Mouse (Mus musculus): ENCODE data around the gene Rhox2h.
"Not testable (repeated sequence)": the region's sequence is repeated elsewhere in the genome, so short reads cannot be mapped to it uniquely, and the experiment has no call there.

Rhox2h gene

DNA sequence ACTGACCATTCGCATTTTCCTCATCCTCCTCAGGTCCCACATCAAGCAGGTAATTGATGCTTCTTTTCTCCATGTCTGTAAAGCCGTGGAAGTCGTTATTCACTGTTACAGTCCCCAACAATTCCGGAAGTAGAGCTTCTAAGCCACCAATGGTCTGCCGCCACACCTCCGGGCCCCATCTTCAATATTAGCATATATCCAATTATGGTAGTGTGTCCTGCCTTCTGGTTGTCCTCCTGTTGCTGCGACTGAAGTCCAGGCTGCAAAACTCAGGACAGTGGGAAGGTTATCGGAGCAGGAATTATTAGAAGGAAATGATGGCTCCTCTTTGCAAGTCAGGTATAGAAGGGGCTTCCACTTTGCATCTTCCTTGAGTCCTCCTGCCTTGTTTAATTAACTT, at the start of gene Rhox2h:
Gene Rhox2h, minus strand, starts transcription at position 101 of the 400 bp plus-strand sequence.
- not testable (repeated sequence) for ATAC-seq (ENCODE audit: insufficient number of reproducible peaks, low FRiP score, low TSS enrichment)

DNA sequence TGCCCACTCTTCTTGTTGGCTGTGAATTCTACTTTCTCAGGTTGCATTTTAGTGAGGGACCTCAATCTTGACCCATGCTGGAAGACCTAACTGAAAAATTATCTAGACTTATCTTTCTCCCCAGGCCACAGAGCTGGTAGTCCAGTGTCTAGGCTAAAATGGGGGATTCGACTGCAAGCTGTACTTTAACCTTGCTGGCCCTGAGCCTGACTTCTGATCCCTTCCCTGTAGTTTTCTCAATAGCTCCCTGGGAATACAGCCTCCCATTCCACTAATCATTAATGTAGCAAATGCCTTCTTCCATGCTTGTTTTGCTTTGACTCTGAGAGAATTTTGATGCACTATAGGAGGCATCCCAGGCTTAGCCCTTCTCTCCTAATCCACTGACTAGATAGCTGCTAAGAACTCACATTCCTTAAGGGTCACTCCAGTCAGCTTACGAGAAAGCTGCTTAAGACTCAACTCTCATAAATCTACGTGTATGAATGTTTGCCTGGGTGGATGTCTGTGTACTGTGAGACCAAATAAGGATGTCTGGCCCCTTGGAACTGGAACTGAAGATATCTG, 28.8 kb upstream of the Rhox2h start:
- ATAC-seq (ENCODE audit: insufficient number of reproducible peaks, low FRiP score, low TSS enrichment), result no peak

DNA sequence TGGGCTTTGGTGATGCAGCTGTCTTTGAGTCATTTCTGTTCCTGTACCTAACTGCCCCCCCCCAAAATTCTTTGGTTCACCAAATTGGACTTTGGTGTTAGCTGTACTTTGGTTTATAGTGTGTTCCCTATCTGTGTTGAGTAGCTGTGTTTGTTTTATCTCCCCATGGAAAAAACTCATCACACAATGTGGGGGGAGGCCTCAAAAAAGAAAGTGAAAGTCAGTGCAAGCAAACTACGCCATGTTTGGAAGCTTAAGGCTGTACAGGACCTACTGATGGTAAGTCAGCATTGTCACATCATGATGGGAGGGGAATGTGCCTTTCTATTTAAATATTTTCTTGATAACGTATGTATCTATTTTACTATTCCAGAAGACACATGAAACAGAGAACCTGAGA, 19.2 kb upstream of the Rhox2h start:
- no peak for ATAC-seq (ENCODE audit: insufficient number of reproducible peaks, low FRiP score, low TSS enrichment)

DNA sequence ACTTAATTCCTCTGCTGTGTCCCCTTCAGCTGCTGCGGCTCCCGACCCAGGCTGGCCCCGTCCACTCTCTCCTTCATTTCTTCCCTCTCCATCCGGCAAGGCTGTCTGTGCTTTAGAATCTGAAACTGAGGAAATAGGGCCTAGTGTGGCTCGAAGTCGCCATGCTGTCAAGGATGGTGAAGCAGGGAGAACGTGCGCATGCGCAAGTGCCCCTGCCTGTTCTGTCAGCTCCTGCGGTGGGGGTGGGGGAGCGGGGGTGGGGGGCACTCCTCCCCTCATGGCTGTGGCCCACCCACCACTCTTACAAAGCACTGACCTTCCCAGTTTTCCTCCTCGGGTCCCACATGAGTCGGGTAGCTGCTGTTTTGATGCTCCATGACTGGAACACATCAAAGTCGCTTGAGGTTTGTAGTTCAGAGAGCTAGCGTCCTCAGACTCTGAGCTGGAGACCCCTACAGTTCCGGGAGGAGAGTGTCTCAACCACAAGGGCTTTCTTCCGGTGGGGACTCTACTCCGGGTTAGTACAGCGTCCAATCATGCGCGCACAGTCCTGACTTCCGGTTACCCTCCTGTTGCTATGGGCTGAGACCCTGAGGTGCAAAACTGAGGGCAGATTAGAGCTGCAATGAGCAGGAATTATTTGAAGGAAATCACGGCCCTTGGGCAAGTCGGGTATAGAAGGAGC, 10.1 kb upstream of the Rhox2h start:
- ATAC-seq (ENCODE audit: insufficient number of reproducible peaks, low FRiP score, low TSS enrichment), result no peak

DNA sequence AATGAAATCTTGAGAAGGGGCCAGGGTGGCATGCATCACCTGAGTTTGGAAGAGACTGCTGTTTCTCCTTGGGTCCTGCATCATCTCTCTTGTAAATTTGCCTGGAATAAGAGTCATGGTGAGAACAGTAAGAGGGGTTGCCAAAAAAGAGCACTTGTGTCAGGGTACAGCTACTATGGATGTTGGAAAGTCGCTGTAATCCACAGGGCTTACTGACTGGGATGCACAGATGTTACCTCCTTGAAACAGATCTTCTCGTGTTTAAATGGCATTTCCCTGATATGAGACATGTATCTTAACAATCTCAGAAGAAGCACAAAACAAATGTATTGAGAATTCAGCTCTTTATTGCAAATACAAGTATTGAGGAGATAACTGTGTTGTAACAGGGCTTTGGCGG, 4.4 kb downstream of the Rhox2h start, which contains the start of gene Rhox3h:
Gene Rhox3h, minus strand, starts transcription at position 101 of the 400 bp plus-strand sequence.
- ATAC-seq (ENCODE audit: insufficient number of reproducible peaks, low FRiP score, low TSS enrichment), result not testable (repeated sequence)

DNA sequence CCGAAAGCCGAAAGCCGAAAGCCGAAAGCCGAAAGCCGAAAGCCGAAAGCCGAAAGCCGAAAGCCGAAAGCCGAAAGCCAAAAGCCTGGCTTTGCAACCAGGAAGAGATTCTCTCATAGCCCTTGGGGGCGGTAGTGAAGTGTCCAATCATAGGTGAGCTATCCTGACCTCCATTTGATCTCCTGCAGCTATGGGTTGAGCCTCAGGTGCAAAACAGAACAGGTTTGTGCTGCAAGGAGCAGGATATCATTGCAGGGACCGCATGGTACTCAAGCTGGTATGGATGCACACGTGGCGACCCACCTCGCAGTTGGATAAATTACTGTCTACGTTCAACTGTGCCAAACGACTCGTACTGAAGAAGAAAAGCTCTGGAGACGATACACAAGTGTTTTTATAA, 21.9 kb downstream of the Rhox2h start, which contains the start of gene Rhox4g:
Gene Rhox4g, minus strand, starts transcription at position 101 of the 400 bp plus-strand sequence.
- not testable (repeated sequence) for ATAC-seq (ENCODE audit: insufficient number of reproducible peaks, low FRiP score, low TSS enrichment)

DNA sequence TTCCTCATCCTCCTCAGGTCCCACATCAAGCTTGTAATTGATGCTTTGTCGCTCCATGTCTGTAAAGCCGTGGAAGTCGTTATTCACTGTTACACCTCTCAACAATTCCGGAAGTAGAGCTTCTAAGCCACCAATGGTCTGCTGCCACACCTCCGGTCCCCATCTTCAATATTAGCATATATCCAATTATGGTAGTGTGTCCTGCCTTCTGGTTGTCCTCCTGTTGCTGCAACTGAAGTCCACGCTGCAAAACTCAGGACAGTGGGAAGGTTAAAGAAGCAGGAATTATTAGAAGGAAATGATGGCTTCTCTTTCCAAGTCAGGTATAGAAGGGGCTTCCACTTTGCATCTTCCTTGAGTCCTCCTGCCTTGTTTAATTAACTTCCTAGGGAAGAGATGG, 29.7 kb downstream of the Rhox2h start, which contains the start of gene Rhox2g:
Gene Rhox2g, minus strand, starts transcription at position 101 of the 400 bp plus-strand sequence.
- not testable (repeated sequence) for ATAC-seq (ENCODE audit: insufficient number of reproducible peaks, low FRiP score, low TSS enrichment)

DNA sequence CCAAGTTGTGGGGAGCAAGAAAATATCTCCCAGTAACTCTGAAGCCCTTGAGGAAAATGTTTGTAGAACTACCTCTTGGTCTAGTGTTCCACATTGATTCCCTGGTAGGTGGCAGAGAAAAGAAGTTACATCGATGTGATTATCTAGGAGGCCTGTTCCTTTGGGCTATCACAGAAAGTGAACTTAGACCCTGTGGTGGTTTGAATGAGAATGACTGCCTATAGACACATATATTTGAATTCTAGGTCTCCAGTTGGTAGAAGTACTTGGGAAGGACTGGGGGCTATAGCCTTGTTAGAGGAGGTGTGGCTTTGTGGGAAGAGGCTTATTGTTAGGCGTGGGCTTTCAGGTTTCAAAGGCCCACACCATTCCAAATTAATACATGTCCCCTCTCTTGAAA, 44.6 kb downstream of the Rhox2h start, which contains the start of gene Rhox3g:
Gene Rhox3g, minus strand, starts transcription at position 101 of the 400 bp plus-strand sequence.
- ATAC-seq (ENCODE audit: insufficient number of reproducible peaks, low FRiP score, low TSS enrichment), result not testable (repeated sequence)

All from cerebellum, adult (tissue).